Mouse (Mus musculus) kidney, adult 11 months (tissue): ENCODE measurements around the gene Klrg2.

Source experiments
- DNase-seq: peaks from one replicate; pipeline ENCODE4 v3.0.0; 2022

The Klrg2 gene

DNA sequence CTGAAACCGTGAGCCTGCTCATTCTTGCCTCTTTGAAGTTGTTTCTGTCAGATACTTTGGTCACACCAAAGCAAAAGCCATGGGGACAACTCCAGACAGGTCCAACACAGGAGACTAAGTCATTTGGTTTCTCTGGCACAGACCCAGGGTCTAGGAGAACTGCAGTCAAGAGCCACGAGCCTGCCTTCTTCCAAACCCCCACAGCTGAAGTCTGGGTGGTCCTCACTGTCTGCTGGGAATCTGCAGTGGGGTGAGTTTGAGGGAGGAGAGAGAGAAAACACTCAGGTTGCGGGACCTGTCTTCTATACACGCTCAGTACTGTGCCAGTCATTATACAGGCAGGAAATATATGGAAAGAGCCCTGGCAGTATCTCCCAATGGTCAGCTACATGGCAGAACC, 9.6 kb downstream of the Klrg2 start:
- DNase-seq = no peak

DNA sequence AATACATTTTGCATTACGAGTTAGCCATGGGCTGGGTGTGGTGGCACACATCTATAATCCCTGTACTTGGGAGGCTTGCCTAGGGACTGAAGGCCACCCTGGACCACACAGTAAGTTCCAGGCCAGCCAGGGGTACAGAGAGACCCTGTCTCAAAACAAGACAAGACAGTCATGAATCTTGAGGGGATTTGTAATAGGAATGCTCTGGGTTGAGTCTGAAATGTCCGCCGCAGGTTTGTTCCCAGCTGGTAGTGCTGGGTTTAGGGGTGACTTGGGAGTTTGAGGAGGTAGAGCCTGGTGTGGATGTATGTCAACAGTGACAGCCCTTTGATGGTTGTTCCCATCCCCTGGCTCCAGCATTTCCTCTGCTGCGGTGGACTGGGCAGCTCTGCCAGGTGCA, 10.0 kb downstream of the Klrg2 start:
- DNase-seq = no peak

DNA sequence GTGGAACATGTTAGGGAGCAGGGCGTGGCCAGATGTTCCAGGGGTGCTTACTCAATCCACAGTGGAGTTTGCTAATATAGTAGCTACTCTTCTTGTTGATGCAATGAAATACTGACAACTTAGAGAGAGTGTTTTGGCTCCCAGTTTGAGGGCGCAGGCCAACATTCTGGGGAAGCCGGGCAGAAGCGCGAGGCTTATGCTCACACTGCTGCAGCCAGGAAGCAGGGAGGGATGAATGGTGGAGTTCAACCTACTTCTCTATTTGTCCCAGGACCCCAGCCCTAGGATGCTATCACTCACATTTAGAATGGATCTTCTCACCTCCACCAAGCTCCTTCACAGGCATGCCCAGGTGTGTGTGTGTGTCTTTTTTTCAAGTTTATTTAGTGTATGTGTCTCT, 11.0 kb downstream of the Klrg2 start:
- no peak for DNase-seq

DNA sequence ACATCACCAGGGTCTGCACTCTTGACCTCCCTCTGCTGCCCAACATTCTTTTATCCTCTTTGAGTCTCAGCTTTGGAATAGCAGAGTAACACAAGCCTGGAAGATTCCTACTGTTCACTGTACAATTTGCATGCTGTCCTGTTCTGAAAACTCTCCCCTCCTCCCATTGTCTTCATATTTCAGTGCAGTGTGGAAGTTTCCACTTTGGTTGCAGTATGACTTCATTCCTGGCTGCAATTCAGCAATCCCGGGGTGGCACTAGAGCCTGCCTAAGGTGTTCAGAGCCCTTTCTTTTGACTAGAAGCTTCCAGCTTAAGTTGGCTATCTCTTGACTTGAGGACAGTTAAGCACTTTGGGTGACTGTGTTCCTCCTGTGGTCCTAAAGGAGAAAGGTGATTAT, 12.6 kb downstream of the Klrg2 start:
- no peak for DNase-seq

- no peak for DNase-seq
Measured at GRCm38 (mm10) chr6:38623457-38623856, 13.6 kb downstream of the Klrg2 start.

GRCm38 (mm10) chr6:38622406-38622805, 14.6 kb downstream of the Klrg2 start:
- no peak for DNase-seq

DNA sequence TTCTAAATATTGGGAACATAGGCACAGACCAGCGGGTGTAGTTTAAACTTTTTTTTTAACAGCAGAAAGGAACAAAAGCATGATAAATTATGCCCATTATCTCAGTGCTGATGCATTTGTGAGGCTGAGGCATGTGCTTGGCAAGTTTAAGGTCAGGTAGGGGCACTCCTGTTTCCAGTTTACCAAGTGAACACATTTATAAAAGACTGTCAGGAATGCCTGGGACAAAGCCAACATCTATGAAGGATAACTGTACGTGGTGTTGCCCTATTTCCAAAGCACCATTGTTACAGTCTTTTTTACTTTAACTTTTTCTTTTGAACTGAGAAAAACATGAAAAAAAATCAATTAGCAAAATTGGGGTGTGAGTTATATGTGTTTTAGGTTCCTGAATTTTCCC, 27.1 kb downstream of the Klrg2 start:
- DNase-seq = no peak

GRCm38 (mm10) chr6:38597481-38597880, 39.6 kb downstream of the Klrg2 start:
- no peak for DNase-seq

DNA sequence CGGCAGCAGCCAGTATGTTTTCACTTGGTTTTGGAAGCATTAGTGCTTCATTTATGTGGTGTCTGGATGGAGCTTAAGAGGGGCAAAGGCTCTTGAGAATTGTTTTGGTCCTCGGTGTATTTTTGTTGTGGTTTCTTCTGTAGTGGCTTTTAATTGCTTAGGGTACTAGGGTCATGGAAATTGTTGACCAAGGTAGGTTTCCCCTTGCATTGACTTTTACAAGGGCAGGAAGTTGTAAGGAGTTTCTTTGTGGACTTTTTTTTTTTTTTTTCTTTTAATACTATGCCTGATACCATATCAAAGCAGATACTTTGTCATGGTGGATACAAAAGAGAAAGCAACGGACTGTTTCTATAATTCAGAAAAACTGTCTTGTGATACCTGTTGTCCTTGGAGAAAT, 55.3 kb downstream of the Klrg2 start:
- no peak for DNase-seq

GRCm38 (mm10) chr6:38580112-38580857, 56.8 kb downstream of the Klrg2 start:
- no peak for DNase-seq

DNA sequence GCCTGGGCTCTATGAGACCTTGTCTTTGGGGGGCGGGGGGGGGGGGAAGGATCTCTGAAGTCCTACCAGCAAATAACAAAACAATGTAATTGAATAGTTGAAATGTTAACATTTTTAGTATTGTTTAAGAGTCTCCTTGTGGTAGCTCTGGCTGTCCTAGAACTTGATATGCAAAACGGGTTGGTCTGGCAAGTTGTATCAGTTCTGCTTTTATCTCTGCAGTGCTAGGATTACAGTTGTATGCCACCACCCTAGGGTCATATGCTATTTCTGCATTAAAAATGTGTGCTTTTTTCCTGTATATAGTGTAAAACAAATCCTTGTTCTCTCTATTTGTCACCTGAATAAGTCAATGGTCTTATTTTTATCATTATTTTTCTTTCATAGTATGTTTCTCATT, 60.9 kb downstream of the Klrg2 start:
- no peak for DNase-seq
